Mouse (Mus musculus): ENCODE data around the gene Myo3a.

GRCm38 (mm10) chr2:22634766-22635165 lies 407.5 kb downstream of the Myo3a start:
- TF ChIP-seq CTCF (IDR thresholded peaks at IDR 0.05; ENCODE audit: control insufficient read depth, insufficient read depth, low read length) (peak; percentile 44), POLR2A (IDR thresholded peaks at IDR 0.05; ENCODE audit: borderline replicate concordance, control insufficient read depth, low read depth, low read length) (no peak)

All from bone marrow, adult 2 months (tissue).